Mouse (Mus musculus): ENCODE results near the gene Cox4i1.

DNA sequence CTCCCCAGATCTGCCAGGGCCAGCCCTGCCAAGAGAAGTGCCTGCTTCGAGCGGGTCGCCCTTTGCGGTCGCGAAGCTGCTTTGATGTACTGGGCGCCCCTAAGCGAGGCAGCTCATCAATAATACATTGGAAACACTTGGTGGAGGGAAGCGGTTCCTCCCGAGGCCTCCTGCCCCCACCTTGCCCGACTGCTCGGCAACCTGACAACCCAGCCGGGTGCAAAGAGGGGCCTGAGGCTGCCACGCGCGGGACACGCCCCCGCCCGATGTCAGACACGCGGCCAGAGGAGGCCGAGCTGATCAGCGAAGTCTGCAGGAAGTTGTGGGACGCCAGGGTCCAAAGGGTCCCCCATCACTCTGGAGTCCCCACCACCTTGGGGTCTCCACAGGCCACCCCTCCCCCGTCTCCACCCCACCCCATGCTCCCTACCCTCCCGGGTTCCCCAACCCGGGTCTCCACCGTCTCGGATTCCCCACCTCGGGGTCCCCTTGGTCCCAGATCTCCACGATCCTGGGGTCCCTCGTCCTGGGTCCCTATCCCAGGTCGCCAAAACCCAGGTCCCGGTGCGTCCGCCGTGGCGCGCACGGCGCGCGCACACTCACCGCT lies 34.3 kb upstream of the Cox4i1 start:
- TF ChIP-seq CTCF (IDR thresholded peaks at IDR 0.05) (no peak), EP300 (IDR thresholded peaks at IDR 0.05; ENCODE audit: insufficient read depth, low read depth, low read length) (no peak), POLR2A (IDR thresholded peaks at IDR 0.05; ENCODE audit: insufficient read depth, low read depth, low read length) (no peak)
